Mouse (Mus musculus) embryonic facial prominence, embryonic 15.5 days (tissue): ENCODE results near the gene Slc16a6. TPM values are rescaled to one million over a fixed set of nuclear protein-coding genes. Genes with fewer than 3 reads are reported as not detected.

Experiments used
- ATAC-seq: fragments of 200-750 bp; cut with Nextera tagmentation; 2 replicates; pipeline ENCODE4 v1.8.0; 2017; ENCODE audit warnings: low read depth, moderate TSS enrichment; ENCODE audit not compliant: insufficient number of reproducible peaks, low FRiP score, low TSS enrichment
- H3K27ac ChIP-seq: fragments of 300-500 bp; sonication (generic); replicated peaks from 2 replicates; pipeline ENCODE4 v1.5.1; 2015; ENCODE audit warnings: mild to moderate bottlenecking, inconsistent platforms
- H3K27me3 ChIP-seq: fragments of 300-500 bp; sonication (generic); 2 replicates; pipeline ENCODE4 v1.6.1; 2015; ENCODE audit warnings: inconsistent platforms
- H3K36me3 ChIP-seq: fragments of 300-500 bp; sonication (generic); 2 replicates; pipeline ENCODE4 v1.6.1; 2015; ENCODE audit warnings: mild to moderate bottlenecking, inconsistent platforms
- H3K4me1 ChIP-seq: fragments of 300-500 bp; sonication (generic); 2 replicates; pipeline ENCODE4 v1.6.1; 2015; ENCODE audit warnings: inconsistent platforms
- H3K4me2 ChIP-seq: fragments of 300-500 bp; sonication (generic); replicated peaks from 2 replicates; pipeline ENCODE4 v1.6.1; 2015; ENCODE audit warnings: mild to moderate bottlenecking, inconsistent platforms
- H3K4me3 ChIP-seq: fragments of 300-500 bp; sonication (generic); replicated peaks from 2 replicates; pipeline ENCODE4 v1.5.1; 2015; ENCODE audit warnings: mild to moderate bottlenecking, inconsistent platforms
- H3K9ac ChIP-seq: fragments of 300-500 bp; sonication (generic); 2 replicates; pipeline ENCODE4 v1.6.1; 2015; ENCODE audit warnings: inconsistent platforms
- H3K9me3 ChIP-seq: fragments of 300-500 bp; sonication (generic); replicated peaks from 2 replicates; pipeline ENCODE4 v1.6.1; 2016; ENCODE audit warnings: inconsistent platforms
- WGBS: fragments of 180-500 bp; shearing (Covaris S2); methylation state at CpG from one replicate; pipeline ENCODE4 v1.1.7; 2015; 5-methylcytosine and 5-hydroxymethylcytosine counted together
- polyA plus RNA-seq: library from polyadenylated mRNA; unstranded; fragments of >200 nt; fragmentation: Nextera tagmentation; extraction: Ambion mirVana; gene quantifications from 2 replicates; pipeline ENCODE4 v1.2.1, GENCODE M21; 2015

Slc16a6 gene
- 7.4 and 7.5 TPM in 2 replicates for polyA plus RNA-seq

DNA sequence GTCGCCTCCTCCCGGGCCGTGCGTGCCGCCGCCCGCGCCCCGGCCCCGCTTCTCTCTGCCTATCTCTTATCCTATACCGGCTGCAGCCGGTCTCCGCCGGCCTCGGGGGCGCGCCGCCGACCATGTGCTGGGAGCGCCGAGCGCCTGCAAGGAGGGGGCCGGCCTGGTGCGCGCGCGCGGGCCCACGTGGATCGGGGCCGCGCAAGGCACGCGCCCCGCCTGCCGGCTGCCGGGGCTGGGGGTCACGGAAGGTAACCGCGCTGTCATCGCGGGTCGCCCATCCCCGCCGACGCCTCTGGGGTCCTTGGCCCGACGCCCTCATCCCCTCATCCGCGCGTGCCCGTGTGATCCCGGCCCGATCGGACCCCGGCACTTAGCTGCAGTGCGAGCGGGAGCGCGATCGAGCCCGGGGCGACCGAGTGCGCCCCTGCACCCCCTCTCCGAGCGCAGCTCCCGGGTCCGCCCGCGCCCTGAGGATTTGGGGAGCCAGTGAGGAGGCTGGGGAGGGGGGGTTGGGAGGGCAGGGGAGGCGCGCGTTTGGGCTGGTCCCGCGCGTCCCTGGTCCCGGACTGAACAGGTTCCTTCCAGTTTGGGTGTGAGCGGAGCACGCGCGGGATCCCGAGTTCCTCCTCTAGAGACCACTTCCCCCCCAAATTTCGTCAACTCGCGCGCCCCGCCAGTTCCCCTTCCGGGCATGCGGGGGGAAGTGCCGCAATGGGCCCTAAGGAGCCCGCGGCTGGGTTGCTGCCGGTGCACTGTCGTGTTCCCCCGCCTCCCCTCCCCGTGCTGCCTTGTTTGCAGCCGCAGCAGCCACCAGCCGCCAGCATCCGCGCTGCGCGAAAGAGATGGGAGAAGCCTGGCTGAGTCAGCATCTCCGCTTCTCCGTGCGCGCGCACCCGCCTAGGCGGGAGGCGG is at the start of gene Slc16a6, which contains the start of gene Arsg:
Gene Slc16a6, minus strand, starts transcription at position 428 of the 915 bp plus-strand sequence.
Gene Arsg, plus strand, starts transcription at position 204 of the 915 bp plus-strand sequence.
- Histone ChIP-seq H3K9me3 (no peaks in the 10 kb centered on the region), H3K4me2 (peak within 1 kb of the TSS; percentile 98), H3K27ac (peak within 1 kb of the TSS; percentile 75), H3K4me1 (peaks cover 12% of the 10 kb centered on the region; the same call in 1 of the 2 replicates), H3K9ac (peak within 1 kb of the TSS; percentile 56), H3K36me3 (no peaks in the 10 kb centered on the region), H3K4me3 (peak within 1 kb of the TSS; percentile 74), H3K27me3 (peaks cover 33% of the 10 kb centered on the region)
- WGBS: under 1% methylated on average over 104 of the region's 111 CpGs
- peak; percentile 74 for ATAC-seq

DNA sequence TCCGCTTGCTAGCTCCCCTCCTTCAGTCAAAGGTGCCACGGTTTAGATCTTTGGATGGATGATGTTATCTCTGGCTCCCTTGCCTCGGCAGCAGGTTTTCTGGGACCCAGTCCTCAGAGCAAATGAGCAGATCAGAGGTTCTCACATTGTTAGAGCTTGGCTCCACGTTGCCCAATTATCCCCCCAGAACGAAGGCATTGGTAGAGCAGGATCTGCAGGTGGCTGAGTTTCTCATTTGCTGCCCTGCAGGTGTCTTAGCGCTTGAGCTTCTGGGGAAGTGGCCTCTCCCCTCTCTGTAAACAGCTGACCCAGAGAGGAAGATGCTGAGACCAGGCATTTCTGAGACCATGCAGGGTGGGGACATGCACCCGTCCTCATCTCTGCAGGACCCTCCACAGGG is 47.6 kb upstream of the Slc16a6 start:
- WGBS: 33% methylated on average over 7 of the region's 7 CpGs
- no peak for ATAC-seq

DNA sequence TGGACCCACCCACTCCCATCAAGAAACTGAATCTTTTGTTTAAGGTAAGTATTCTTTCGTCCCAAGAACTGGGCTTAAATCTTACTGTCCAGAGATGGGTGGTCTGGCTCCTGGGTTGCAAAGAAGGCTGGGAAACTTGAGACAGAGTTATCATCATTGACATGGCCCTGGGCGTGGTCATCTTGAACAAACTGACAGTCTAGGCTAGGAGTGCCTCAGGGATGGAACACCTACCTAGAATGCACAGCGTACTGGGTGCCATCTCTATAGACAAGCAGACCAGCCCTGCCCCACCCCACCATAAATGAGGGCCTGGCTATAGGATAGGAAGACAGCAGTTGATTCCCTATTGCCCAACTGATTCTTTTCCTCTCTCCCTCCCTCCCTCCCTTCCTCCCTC is 44.4 kb upstream of the Slc16a6 start:
- H3K27ac ChIP-seq: no peak overlapping the region
- H3K4me1 ChIP-seq: 0 out of 2 replicates have a peak, but pooled peaks cover 3% of the 10 kb centered on the region
- H3K27me3 ChIP-seq: no peaks in the 10 kb centered on the region
- no peak overlapping the region for H3K4me2 ChIP-seq
- no peak for ATAC-seq
- H3K36me3 ChIP-seq: no peaks in the 10 kb centered on the region
- no peak overlapping the region for H3K9ac ChIP-seq
- no peak overlapping the region for H3K4me3 ChIP-seq
- 79% methylated on average over 3 of the region's 3 CpGs for WGBS
- no peaks in the 10 kb centered on the region for H3K9me3 ChIP-seq

More for the DNA sequence above, 47.6 kb upstream of the Slc16a6 start:
- Histone ChIP-seq H3K27me3 (no peaks in the 10 kb centered on the region), H3K4me3 (no peak overlapping the region), H3K4me2 (no peak overlapping the region), H3K4me1 (0 out of 2 replicates have a peak, but pooled peaks cover 3% of the 10 kb centered on the region), H3K9ac (no peak overlapping the region), H3K27ac (no peak overlapping the region), H3K36me3 (no peaks in the 10 kb centered on the region), H3K9me3 (no peaks in the 10 kb centered on the region)

DNA sequence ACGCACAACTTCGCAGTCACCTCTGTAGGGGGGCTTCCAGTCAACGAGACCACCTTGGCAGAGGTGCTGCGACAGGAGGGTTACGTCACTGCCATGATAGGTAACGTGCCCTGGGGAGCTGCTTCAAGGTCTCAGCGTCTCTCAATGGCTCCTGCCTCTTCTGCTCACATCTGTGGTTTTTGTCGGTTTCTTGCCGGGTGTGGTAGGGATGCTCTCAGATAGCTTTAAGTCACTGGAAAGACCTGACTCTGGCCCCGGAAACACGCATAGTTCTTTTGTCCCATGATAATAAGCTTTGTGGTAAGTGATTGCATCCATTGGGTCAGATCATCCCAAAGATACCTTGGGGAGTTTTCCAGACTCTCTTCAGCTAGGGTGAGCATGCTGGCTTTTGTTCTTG is 43.9 kb upstream of the Slc16a6 start:
- Histone ChIP-seq H3K36me3 (no peaks in the 10 kb centered on the region), H3K9me3 (no peaks in the 10 kb centered on the region), H3K9ac (no peak overlapping the region), H3K4me3 (no peak overlapping the region), H3K4me2 (no peak overlapping the region), H3K4me1 (0 out of 2 replicates have a peak, but pooled peaks cover 3% of the 10 kb centered on the region), H3K27me3 (no peaks in the 10 kb centered on the region), H3K27ac (no peak overlapping the region)
- ATAC-seq: no peak
- WGBS: 84% methylated on average over 11 of the region's 11 CpGs

DNA sequence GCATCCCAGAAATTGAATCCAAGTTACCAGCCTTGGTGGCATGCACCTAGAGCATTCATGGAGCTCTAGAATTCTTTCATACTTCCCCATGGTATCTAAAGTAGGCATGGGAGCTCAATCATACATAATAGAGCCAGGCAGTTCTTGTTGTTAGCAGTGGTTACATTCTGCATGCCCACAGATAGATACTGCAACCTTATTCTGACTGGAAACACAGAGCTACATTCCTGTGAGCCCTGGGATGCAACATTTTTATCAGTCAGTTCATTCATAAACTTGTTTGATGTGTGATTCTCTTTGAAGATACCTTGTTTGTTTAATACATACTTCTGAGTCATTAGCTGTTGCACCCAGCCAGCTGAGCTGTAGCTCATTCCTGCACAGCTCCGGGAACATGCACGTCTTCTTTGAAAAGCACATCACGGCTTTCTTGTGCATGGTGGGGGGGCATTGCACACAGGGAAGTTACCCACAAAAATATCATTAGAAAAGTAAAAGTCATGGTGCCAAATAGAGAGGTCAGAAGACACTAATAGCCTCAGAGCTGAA is 40.7 kb upstream of the Slc16a6 start:
- ATAC-seq: no peak
- Histone ChIP-seq H3K27me3 (no peaks in the 10 kb centered on the region), H3K4me1 (0 out of 2 replicates have a peak, but pooled peaks cover 3% of the 10 kb centered on the region), H3K4me3 (no peak overlapping the region), H3K4me2 (no peak overlapping the region), H3K9me3 (no peaks in the 10 kb centered on the region), H3K36me3 (no peaks in the 10 kb centered on the region), H3K9ac (no peak overlapping the region), H3K27ac (no peak overlapping the region)
- 51% methylated on average over 3 of the region's 3 CpGs for WGBS

DNA sequence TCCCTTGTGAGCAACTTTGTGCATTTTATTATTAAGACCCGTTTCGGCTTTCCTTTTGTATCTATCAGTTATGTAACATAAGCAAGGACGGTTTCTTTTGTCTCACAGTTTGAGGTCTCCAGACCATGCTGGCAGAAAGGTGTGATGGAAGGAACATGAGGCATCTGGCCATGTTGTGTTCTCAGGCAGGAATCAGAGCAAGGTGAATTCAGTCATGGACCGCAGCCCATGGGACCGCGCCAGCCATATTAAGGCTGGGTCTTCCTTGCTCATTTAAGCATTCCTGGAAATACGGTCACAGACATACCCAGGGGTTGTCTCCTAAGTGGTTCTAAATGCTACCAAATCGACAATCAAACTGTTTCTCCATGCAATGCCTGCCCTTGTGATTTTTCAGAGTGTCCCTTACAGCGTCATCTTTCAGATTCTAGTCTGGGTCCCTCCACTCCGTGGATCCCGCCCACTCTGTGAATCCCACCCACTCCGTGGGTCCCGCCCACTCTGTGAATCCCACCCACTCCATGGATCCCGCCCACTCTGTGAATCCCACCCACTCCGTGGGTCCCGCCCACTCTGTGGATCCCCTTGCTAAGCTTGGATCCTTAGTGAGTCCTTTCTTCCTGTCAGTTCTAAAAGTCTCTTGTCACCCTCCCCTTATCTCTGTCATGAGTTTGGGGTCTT is 39.7 kb upstream of the Slc16a6 start:
- Histone ChIP-seq H3K4me2 (no peak overlapping the region), H3K4me3 (no peak overlapping the region), H3K27ac (no peak overlapping the region), H3K27me3 (no peaks in the 10 kb centered on the region), H3K9me3 (no peaks in the 10 kb centered on the region), H3K4me1 (no peaks in the 10 kb centered on the region), H3K9ac (no peak overlapping the region), H3K36me3 (no peaks in the 10 kb centered on the region)
- ATAC-seq: no peak
- 85% methylated on average over 16 of the region's 16 CpGs for WGBS

DNA sequence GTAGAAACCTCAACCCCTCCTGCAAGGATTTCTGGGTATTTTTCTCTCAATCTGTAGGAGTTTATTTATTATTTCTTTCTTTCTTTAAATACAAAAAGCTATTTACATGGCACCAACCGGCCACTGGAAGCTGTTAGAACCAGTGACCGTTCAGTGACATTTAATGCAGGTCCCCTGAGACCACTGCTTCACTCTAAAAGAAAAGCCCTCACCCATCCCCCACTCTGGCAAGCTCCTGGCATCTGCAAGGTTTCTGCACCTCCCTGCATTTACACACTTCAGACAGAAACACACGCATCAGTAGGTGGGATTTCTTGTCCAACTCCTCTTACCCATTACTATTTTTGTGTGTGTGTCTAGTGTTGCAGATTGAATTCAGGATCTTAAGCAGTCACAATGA is 33.7 kb upstream of the Slc16a6 start:
- Histone ChIP-seq H3K36me3 (no peaks in the 10 kb centered on the region), H3K9me3 (no peaks in the 10 kb centered on the region), H3K27ac (no peak overlapping the region), H3K4me2 (no peak overlapping the region), H3K4me3 (no peak overlapping the region), H3K4me1 (no peaks in the 10 kb centered on the region; the same call in 1 of the 2 replicates), H3K9ac (no peak overlapping the region), H3K27me3 (no peaks in the 10 kb centered on the region)
- no peak for ATAC-seq
- 51% methylated on average over 3 of the region's 3 CpGs for WGBS

DNA sequence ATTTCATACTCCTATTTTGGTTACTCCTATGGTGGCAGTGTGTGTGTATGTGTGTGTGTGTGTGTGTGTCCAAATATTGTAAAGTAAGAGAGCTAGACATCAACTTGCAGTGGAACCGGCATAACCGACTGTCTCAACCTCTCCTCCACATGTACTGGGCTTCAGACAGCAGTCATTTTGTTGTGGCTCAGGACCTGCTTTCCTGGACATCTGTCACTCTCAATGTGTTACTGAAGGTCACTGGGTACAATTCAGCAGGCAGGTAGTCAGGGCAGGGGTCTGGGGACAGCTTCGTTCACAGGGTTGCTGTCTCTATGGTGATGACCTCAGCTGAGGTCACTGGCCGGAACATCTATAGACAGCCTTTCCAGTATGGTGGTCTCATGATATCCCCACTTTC is 32.4 kb upstream of the Slc16a6 start:
- H3K9me3 ChIP-seq: no peaks in the 10 kb centered on the region
- H3K27ac ChIP-seq: no peak overlapping the region
- no peaks in the 10 kb centered on the region for H3K27me3 ChIP-seq
- ATAC-seq: no peak
- WGBS: 94% methylated on average over 4 of the region's 4 CpGs
- no peaks in the 10 kb centered on the region; the same call in 1 of the 2 replicates for H3K4me1 ChIP-seq
- H3K4me2 ChIP-seq: no peak overlapping the region
- H3K9ac ChIP-seq: no peak overlapping the region
- H3K4me3 ChIP-seq: no peak overlapping the region
- no peaks in the 10 kb centered on the region for H3K36me3 ChIP-seq

DNA sequence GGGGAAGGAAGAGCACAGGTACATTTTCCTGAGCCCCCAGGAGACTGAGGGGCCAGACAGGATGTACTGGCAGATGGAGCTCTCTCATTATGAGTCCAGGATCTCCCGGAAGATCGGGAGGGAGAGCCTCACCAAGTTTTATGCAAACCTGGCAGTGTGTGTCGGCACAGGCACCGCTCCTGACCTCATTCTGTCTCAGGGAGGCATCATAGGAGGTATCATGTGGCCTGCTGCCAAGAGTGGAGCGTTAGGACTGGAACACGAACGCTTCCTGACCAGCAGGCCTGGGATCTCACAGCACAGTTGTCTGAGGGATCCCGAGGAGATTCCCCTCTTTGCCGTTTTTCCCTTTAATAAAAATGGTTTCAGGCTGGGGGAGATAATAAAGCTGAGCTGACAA is 31.6 kb upstream of the Slc16a6 start:
- 60% methylated on average over 9 of the region's 9 CpGs for whole genome bisulfite sequencing
- no peaks in the 10 kb centered on the region; the same call in 1 of the 2 replicates for H3K4me1 ChIP-seq
- no peak for ATAC-seq

DNA sequence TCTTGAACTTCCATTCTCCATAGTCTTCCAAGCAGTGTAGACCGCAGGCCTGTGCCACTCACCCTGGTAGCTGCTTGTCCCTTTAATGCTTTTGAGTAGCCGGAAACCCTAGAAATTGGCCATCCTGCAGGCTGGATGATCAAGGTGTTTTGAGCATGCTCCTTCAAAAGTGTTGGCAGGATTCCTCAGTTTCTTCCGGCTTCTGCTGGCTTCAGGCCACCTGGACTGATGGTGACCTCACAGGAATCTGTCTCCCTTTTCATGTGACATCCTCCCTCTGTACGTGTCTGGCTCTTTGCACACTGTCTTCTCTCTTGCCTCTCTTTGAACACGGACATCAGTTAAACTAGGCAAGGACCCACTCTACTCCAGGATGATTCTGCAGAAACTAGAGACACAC is 26.8 kb upstream of the Slc16a6 start:
- Histone ChIP-seq H3K27me3 (no peaks in the 10 kb centered on the region), H3K9me3 (no peaks in the 10 kb centered on the region), H3K4me2 (no peak overlapping the region), H3K9ac (no peak overlapping the region), H3K4me1 (peaks cover 5% of the 10 kb centered on the region), H3K27ac (no peak overlapping the region), H3K4me3 (no peak overlapping the region), H3K36me3 (no peaks in the 10 kb centered on the region)
- 77% methylated on average over 5 of the region's 5 CpGs for WGBS
- no peak for ATAC-seq

More for the DNA sequence above, 31.6 kb upstream of the Slc16a6 start:
- H3K36me3 ChIP-seq: no peaks in the 10 kb centered on the region
- H3K4me2 ChIP-seq: no peak overlapping the region
- no peaks in the 10 kb centered on the region for H3K9me3 ChIP-seq
- H3K9ac ChIP-seq: no peak overlapping the region
- no peak overlapping the region for H3K4me3 ChIP-seq
- H3K27me3 ChIP-seq: no peaks in the 10 kb centered on the region
- no peak overlapping the region for H3K27ac ChIP-seq

DNA sequence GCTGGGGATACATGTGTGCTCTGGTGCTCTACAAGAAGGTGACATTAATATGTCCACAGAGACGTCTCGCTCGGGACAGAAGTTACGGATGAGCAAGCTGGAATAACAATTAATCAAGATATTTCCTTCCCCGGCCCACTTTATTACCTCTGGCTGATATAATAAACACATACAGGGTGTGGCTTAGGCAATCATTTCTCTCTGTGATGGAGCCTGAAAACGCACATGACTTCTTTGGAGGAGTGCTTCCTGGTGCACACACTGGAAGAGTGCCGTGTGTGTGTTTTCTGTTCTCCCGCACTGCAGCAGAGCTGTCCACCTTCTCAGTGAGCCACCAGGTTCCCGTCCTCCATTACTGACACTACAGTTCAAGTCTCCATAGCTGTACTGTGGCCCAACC is 24.6 kb upstream of the Slc16a6 start:
- Histone ChIP-seq H3K27me3 (no peaks in the 10 kb centered on the region), H3K9ac (no peak overlapping the region), H3K4me3 (no peak overlapping the region), H3K36me3 (no peaks in the 10 kb centered on the region), H3K4me2 (no peak overlapping the region), H3K9me3 (no peaks in the 10 kb centered on the region), H3K27ac (no peak overlapping the region), H3K4me1 (peaks cover 5% of the 10 kb centered on the region)
- ATAC-seq: no peak
- WGBS: 62% methylated on average over 9 of the region's 9 CpGs
